Mouse (Mus musculus): ENCODE data around the gene Hdac7. TPM values are rescaled to one million over a fixed set of nuclear protein-coding genes. Genes with fewer than 3 reads are reported as not detected.

Gene Hdac7
- total RNA-seq, 2 experiments from 2014 or later = 17.9 to 20.7 TPM

DNA sequence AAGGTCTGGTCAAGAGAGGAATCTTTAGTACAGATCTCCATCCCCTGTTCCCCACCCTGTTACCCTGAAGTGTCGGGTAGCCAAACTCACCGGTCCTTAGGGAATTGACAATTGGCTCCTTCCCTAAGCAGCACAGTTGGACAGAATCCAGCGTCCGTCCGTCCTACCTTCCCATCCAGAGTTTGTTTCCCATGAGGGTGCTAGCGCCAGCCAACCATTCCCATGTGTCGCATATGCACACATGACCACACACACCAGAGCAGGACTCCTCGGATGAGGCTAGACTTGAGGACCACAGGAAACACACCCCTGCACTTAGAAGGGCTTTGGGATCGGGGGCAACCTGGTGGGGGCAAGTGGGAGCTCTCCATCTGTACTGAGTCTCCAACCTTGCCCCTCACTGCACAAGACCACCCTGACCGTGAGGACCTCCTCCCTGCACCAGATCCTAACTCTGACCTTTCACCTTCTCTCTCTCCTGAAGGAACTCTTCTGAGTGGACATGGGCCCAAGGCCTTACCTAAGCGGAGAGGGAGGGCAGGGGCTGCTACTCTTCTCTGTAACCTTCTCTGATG lies 53.1 kb downstream of the Hdac7 start:
- no peak for DNase-seq (ENCODE audit: low spot score in 2 of 2)

DNA sequence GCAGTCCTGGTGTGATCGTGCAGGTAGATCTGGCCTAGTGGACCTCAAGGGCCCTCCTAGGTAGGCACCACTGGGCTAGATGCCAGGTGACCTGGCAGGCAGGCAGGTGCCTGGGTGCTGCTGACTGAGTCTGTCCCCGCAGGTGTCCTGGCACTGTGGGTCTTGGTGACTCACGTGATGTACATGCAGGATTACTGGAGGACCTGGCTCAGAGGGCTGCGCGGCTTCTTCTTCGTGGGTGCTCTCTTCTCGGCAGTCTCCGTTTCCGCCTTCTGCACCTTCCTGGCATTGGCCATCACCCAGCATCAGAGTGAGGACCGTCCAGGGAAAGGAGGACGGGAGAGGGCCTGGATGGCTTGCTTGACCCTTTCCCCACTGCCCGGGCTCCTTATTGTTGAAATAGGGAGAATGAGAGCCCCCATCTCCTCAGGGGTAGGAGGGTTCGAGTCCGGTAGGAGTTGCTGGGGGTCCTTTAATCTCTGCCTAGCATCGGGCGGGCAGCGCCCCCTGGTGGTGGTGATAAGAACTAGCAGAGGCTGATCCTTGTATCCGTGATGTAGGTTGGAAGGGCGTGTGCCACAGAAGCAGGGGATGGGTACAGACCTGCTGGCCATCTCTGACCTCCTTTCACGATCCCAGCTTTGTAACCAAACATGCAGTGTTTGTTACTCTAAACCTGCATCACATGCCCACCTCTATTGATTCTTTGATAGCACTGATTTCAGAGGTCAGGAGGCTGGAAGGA lies 54.4 kb downstream of the Hdac7 start:
- no peak for DNase-seq (ENCODE audit: low spot score in 2 of 2)

DNA sequence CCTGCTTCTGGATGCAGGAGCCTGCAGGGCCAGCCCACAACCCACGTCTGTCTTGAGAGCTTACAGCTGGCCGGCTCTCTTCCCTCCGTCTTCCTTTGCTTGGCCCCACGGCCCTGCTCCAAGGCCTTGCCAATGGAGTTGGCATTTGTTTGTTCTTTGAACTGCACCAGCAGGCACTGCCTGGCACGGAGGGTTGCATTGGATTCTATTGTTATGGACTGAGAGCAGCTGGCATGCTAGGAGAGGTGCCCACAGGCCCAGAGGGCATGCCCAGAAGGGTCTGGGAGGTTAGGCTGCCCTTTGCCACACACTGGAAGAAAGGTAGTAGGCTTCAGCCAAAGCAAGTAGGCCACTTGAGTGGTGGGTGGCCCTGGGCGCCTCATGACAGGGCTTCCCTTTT lies 55.5 kb downstream of the Hdac7 start:
- DNase-seq (ENCODE audit: low spot score in 2 of 2) = peak in 1 of 2 experiments; percentile 79

GRCm38 (mm10) chr15:97787799-97788667 lies 56.3 kb downstream of the Hdac7 start:
- peak in 1 of 2 experiments; percentile 66 for DNase-seq (ENCODE audit: low spot score in 2 of 2)

- no peak for DNase-seq (ENCODE audit: low spot score in 2 of 2)
These were observed 57.0 kb downstream of the Hdac7 start for GRCm38 (mm10) chr15:97787148-97787798.

- no peak for DNase-seq (ENCODE audit: low spot score in 2 of 2)
These were observed 57.7 kb downstream of the Hdac7 start for GRCm38 (mm10) chr15:97786412-97787112.

GRCm38 (mm10) chr15:97785731-97786411 lies 58.4 kb downstream of the Hdac7 start:
- peak in 1 of 2 experiments; percentile 57 for DNase-seq (ENCODE audit: low spot score in 2 of 2)

DNA sequence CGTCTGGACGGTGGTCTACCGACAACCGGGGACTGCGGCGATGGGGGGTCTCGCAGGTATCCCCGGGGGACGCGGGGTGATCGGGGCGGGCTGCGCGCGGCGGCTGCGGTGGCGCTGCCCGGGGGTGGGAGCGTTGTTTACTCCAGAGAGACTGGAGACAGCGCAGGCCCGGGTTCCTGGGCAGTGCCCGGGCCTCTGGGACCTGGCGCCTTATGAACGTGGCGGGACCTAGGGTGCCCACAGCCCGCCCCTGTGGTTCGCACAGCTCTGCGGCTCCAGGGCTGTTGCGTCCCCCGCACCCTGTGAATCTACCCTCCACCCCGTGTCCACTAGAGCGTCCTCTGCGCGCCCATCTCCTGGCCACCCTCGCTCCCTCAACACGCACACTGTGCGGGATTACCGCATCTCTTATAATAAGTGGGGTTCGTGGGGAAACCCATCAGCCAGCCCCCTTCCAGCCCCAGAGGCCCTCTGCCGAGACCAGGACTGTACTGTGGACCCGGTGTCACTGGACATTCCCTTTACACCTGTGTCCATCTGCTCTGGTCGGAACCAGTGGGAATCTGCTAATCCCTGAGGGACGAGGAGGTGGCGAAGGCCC lies 59.6 kb downstream of the Hdac7 start:
- peak in 1 of 2 experiments; percentile 47 for DNase-seq (ENCODE audit: low spot score in 2 of 2)

- DNase-seq (ENCODE audit: low spot score in 2 of 2) = peak; percentile 80 to 88
These were observed 60.2 kb downstream of the Hdac7 start for GRCm38 (mm10) chr15:97784092-97784559.

GRCm38 (mm10) chr15:97782749-97783105 lies 61.6 kb downstream of the Hdac7 start:
- peak in 1 of 2 experiments; percentile 57 for DNase-seq (ENCODE audit: low spot score in 2 of 2)

- DNase-seq (ENCODE audit: low spot score in 2 of 2) = no peak
These were observed 62.1 kb downstream of the Hdac7 start for GRCm38 (mm10) chr15:97781961-97782748.

DNA sequence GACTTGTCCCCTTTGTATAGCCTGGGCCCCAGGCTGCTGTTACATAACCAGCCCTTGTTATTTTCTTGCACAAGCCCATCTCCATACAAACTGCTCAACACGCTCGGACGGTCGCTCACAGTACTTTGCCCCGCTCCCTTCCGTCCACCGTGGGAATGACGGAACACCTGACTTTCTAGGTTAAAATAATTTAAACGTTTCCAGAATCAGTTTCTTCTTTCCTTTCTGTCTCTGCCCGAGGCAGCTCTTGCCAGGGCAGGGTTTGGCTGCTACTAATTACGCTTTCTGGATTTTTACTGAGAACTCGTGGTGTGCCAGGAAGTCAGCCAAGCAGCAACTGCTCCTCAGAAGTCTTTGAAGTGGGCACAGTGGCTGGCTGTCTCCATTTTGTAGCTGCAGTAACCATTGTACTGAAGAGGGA lies 63.7 kb downstream of the Hdac7 start:
- peak in 1 of 2 experiments; percentile 58 for DNase-seq (ENCODE audit: low spot score in 2 of 2)

DNA sequence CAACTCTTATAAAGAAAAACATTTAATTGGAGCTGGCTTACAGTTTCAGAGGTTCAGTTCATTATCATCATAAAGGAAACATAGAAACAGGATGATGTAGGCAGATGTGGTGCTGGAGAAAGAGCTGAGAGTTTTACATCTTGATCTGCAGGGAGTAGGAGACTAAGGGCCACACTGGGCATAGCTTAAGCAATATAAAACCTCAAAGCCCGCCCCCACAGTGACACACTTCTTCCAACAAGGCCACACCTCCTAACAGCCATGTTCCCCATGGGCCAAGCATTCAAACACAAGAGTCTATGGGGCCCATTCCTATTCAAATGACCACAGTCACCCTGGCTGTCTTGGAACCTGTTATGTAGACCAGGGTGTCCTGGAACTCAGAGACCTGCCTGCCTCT lies 64.7 kb downstream of the Hdac7 start:
- DNase-seq (ENCODE audit: low spot score in 2 of 2) = no peak

DNA sequence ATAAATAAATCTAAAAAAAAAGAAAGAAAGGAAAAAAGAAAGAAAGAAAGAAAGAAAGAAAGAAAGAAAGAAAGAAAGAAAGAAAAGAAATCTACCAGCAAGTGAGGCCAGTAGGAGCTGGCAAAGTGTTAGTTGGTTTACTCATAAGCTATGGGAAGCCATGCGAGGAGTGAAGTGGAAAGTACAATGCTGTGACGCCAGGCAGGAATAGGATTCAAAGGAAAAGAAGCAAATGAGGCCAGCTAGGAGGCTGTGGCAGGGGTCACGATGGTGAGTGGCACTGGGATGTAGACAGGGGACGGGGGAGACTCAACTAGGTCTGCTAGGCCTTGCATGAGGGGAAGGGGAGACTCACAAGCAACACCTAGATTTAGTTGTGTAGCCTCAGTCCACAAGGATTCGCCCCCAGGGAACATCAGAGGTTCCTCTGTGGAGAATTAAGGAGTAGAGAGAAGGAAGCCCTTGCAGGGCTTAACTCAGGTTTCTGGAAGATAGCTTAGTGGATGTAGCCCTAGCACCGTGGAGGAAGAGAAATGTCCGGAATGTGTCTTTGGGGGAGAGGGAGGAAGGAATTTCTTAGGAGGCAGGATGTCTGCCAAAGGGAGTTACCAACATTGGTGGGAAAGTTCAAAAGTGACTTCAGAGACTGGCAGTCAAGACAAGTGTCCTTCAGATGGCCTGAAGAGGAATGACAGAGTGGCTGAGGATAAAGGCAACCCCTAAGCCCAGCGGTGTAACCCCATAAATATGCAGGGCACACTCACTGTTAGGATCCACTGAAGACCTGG lies 65.8 kb downstream of the Hdac7 start, which contains the start of gene Slc48a1:
TSS of gene Slc48a1 (plus strand) at position 210 of the 788 bp plus-strand sequence.
- no peak for DNase-seq (ENCODE audit: low spot score in 2 of 2)

DNA sequence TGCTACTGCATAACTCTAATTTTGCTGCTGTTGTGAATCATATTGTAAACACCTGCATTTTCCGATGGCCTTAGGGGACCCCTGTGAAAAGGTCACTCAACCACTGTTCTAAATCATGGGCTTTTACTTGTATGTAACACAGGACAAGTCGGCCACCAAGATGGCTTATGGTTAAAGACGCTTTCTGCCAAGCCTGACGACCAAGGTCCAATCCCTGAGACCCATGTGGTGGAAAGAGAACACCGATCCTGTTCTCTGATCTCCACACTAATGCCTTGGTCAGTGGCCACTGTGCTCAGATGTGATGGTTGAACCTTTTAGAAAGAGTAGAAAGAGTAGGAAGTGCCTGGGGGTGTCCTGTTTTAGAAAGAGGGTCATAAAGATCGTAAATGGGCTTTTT lies 67.4 kb downstream of the Hdac7 start:
- no peak for DNase-seq (ENCODE audit: low spot score in 2 of 2)

- peak in 1 of 2 experiments; percentile 79 for DNase-seq (ENCODE audit: low spot score in 2 of 2)
These were observed 67.8 kb downstream of the Hdac7 start for GRCm38 (mm10) chr15:97776514-97776913.

- DNase-seq (ENCODE audit: low spot score in 2 of 2) = no peak
These were observed 70.3 kb downstream of the Hdac7 start for GRCm38 (mm10) chr15:97773961-97774370.

- no peak for DNase-seq (ENCODE audit: low spot score in 2 of 2)
These were observed 71.2 kb downstream of the Hdac7 start for GRCm38 (mm10) chr15:97773108-97773507.
